Mouse (Mus musculus) E14TG2a.4 (cell line): ENCODE data around the gene Apbb1.
A peak's percentile ranks its signal among the peaks of the same experiment; 100 is the strongest.

Experiments
- H3K27me3 ChIP-seq: 2 replicates; pipeline ENCODE4 v1.6.1; 2014; ENCODE audit warnings: low read length, control low read depth; ENCODE audit not compliant: insufficient read depth
- H3K36me3 ChIP-seq: 2 replicates; pipeline ENCODE4 v1.6.1; 2014; ENCODE audit warnings: low read length, control low read depth; ENCODE audit not compliant: insufficient read depth
- H3K4me1 ChIP-seq: replicated peaks from 2 replicates; pipeline ENCODE4 v1.6.1; 2014; ENCODE audit warnings: low read depth, low read length, control low read depth
- H3K4me3 ChIP-seq: replicated peaks from 2 replicates; pipeline ENCODE4 v1.5.1; 2014; ENCODE audit warnings: mild to moderate bottlenecking, low read length
- H3K9me3 ChIP-seq: 2 replicates; pipeline ENCODE4 v1.6.1; 2014; ENCODE audit warnings: low read length, control low read depth
- CTCF ChIP-seq: conservative IDR thresholded peaks from 2 replicates; pipeline ENCODE4 v1.5.1; 2014; ENCODE audit warnings: low read length
- NANOG ChIP-seq: IDR thresholded peaks from 2 replicates; pipeline ENCODE4 v1.6.1; 2014; ENCODE audit warnings: borderline replicate concordance, low read length, mixed read lengths
- POU5F1 ChIP-seq: IDR thresholded peaks from 2 replicates; pipeline ENCODE4 v1.6.1; 2014; ENCODE audit warnings: low read length, borderline replicate concordance

Gene Apbb1

DNA sequence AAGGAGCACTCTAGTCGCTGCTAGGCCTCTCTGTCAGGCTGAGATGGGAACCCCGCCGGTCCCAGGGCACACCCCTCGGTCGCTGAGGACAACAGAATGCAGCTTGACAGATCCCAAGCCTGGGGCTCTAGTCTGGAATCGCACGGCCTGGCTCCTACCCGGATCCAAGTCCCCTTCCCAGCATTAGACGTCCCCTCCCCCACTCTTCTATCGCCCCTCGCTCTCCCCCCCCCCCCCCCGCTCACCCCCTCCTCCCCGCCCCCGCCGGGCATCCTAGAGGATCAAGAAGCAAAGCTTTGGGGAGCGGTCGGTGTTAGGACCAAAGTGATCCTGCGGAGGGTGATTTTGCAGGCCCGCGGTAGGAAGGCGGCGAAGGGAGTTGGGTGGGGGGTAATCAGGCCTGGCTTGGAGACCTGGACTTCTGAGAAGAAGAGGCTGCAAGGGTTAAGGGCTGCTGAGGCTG lies 795 bp downstream of the Apbb1 start:
- no peak for TF ChIP-seq CTCF
- TF ChIP-seq POU5F1, result no peak
- no peak for TF ChIP-seq NANOG
- H3K36me3 ChIP-seq, result no peaks in the 10 kb centered on the region
- peaks cover 10% of the 10 kb centered on the region for H3K4me1 ChIP-seq
- peak overlapping the region; percentile 88 for H3K4me3 ChIP-seq
- H3K9me3 ChIP-seq, result no peaks in the 10 kb centered on the region
- peaks cover 26% of the 10 kb centered on the region; the same call in 1 of the 2 replicates for H3K27me3 ChIP-seq

DNA sequence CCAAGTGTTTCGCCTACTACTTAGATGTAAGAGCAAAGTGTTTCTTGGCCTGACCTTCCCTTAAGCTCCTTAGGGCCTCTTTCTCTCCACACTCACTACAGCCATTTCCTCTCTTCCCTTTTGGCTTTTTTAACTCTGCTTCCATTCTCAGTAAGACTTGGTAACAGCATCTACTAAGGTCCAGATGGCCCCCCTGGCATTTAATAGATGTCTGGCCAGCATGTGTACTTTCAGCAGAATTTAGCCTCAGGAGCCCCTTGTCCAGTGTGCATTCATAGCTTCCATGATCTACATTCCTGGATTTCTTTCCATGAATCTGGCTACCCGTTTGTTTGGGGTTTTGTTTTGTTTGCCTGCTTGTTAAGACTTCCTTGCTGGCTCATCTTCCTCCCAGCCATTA lies 3.0 kb downstream of the Apbb1 start:
- TF ChIP-seq POU5F1 (no peak), CTCF (no peak), NANOG (no peak)
- peaks cover 2% of the 10 kb centered on the region for H3K36me3 ChIP-seq

DNA sequence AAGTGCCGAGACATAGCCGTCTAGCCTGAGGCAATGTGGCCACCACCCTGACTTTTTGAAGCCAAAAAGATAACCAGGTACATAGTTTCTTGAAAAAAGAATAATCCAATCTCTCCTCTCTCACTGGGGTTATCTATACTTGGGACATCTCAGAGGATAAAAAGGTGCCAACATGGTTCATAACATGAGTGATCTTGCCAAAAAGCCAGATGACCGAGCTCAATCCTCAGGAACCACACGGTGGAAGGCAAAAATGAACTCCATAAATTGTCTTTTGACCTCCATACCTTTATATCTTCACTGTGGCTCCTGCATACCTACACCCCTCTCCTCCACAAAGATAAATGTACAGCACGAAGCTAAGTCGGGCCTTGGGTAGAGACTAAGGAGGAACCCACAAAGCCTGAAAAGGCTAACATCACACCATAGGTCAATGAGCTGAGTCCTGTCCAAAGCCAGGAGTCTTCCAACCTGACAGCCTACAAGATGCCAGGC lies 4.0 kb downstream of the Apbb1 start:
- no peaks in the 10 kb centered on the region for H3K9me3 ChIP-seq
- H3K36me3 ChIP-seq, result peaks cover 6% of the 10 kb centered on the region
- TF ChIP-seq NANOG, result no peak
- TF ChIP-seq POU5F1, result no peak
- TF ChIP-seq CTCF, result no peak
- H3K4me3 ChIP-seq, result no peak overlapping the region
- H3K4me1 ChIP-seq, result peaks cover 10% of the 10 kb centered on the region
- H3K27me3 ChIP-seq, result peaks cover 20% of the 10 kb centered on the region; the same call in 1 of the 2 replicates

More for the DNA sequence above, 3.0 kb downstream of the Apbb1 start:
- Histone ChIP-seq H3K27me3 (peaks cover 23% of the 10 kb centered on the region; the same call in 1 of the 2 replicates), H3K4me3 (no peak overlapping the region), H3K9me3 (no peaks in the 10 kb centered on the region), H3K4me1 (peaks cover 10% of the 10 kb centered on the region)

DNA sequence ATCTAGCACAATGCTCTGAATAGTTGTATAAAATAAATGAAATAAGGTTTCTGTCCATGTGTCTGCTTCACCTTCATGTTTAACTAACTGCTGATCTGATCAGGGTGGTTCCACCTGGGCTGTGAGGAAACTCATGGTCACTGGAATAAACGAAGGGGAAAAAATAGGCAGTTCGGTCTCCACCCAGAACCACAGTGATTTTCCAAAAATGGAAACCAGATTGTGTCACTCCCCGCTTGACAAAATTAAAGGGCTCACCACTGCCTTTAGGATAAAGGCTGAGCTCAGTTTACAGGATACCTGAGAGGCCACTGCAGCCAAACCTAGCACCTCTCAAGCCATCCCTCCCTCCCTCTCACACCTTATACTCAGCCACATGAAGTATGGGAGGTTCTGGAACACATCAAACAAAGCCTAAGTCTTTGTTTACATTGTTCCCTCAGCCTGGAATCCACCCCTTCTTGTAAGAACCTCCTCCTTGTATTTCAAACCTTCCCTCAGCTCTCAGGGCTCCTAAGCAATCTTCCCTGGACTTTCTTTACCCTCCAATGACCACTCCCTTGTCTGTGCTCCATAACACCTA lies 5.2 kb downstream of the Apbb1 start:
- Histone ChIP-seq H3K27me3 (peaks cover 18% of the 10 kb centered on the region; the same call in 1 of the 2 replicates), H3K4me3 (no peak overlapping the region), H3K9me3 (no peaks in the 10 kb centered on the region), H3K36me3 (peaks cover 6% of the 10 kb centered on the region), H3K4me1 (peaks cover 8% of the 10 kb centered on the region)
- TF ChIP-seq NANOG (no peak), CTCF (no peak), POU5F1 (no peak)

DNA sequence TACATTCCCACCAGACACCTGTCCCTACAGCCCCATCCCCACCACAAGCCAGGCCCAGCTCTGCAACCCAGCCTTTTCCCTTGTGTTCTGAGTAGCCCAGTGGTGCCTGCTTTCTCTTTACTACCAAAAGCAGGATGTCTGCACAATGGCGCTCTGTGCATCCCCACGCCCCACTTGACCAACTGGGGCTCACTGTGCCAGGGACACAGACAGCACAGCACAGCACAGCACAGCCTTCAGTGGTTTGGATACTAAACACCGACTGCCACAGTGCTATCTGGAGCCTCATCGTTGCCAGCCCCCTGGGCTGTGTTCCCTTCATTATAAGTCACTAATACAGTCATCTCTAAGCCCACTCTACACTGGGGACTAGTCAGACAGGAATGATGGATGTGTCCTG lies 6.9 kb downstream of the Apbb1 start:
- H3K27me3 ChIP-seq, result peaks cover 18% of the 10 kb centered on the region; the same call in 1 of the 2 replicates
- peaks cover under 1% of the 10 kb centered on the region; the same call in 1 of the 2 replicates for H3K4me1 ChIP-seq
- TF ChIP-seq POU5F1, result no peak
- no peak for TF ChIP-seq NANOG
- no peaks in the 10 kb centered on the region for H3K9me3 ChIP-seq
- peaks cover 6% of the 10 kb centered on the region for H3K36me3 ChIP-seq
- H3K4me3 ChIP-seq, result no peak overlapping the region

DNA sequence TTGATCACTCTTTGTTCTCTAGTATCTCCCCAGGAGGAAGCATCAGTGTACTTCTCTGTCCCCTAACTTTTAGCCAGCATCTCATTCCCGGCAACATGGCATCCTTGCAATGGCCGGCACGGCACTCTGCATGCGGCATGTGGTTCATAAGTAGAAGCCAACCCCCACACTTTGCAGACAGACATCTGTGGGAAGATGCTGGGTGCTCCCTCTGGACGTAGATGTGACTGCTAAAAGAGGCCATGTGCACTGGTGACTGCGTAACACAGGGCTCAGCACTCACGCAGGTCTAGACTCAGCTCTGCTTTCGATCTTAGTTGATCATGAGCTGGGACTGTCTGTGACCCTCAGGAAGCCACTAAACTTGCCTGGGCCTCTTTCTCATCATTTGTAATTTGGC lies 8.5 kb downstream of the Apbb1 start:
- H3K36me3 ChIP-seq, result peaks cover 6% of the 10 kb centered on the region
- H3K27me3 ChIP-seq, result peaks cover 8% of the 10 kb centered on the region; the same call in 1 of the 2 replicates
- no peak for TF ChIP-seq CTCF
- no peak for TF ChIP-seq POU5F1
- no peak for TF ChIP-seq NANOG
- H3K4me1 ChIP-seq, result peaks cover 13% of the 10 kb centered on the region
- no peak overlapping the region for H3K4me3 ChIP-seq
- H3K9me3 ChIP-seq, result no peaks in the 10 kb centered on the region

DNA sequence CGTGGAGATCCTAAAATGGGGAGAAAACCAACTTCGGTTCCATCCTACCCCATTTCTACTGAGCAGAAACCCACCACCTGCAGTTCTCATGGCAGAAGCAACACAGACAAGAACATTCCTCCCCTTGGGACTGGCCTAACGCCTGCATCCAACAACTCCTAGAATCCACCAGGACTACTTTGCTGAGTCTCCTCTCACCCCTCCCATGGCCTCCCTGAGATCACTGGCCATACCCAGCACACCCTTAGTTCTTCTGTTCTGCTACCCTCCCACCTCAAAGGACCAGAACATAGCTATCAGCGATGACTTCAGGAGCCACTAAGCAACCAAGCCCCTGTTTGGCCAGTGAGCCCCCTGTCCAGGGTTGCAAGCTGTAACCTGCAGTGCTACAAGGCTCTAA lies 10.7 kb downstream of the Apbb1 start:
- Histone ChIP-seq H3K36me3 (peaks cover 11% of the 10 kb centered on the region), H3K4me1 (peaks cover 13% of the 10 kb centered on the region), H3K4me3 (no peak overlapping the region), H3K27me3 (peaks cover 6% of the 10 kb centered on the region; the same call in 1 of the 2 replicates), H3K9me3 (no peaks in the 10 kb centered on the region)
- no peak for TF ChIP-seq POU5F1
- no peak for TF ChIP-seq CTCF
- TF ChIP-seq NANOG, result no peak

DNA sequence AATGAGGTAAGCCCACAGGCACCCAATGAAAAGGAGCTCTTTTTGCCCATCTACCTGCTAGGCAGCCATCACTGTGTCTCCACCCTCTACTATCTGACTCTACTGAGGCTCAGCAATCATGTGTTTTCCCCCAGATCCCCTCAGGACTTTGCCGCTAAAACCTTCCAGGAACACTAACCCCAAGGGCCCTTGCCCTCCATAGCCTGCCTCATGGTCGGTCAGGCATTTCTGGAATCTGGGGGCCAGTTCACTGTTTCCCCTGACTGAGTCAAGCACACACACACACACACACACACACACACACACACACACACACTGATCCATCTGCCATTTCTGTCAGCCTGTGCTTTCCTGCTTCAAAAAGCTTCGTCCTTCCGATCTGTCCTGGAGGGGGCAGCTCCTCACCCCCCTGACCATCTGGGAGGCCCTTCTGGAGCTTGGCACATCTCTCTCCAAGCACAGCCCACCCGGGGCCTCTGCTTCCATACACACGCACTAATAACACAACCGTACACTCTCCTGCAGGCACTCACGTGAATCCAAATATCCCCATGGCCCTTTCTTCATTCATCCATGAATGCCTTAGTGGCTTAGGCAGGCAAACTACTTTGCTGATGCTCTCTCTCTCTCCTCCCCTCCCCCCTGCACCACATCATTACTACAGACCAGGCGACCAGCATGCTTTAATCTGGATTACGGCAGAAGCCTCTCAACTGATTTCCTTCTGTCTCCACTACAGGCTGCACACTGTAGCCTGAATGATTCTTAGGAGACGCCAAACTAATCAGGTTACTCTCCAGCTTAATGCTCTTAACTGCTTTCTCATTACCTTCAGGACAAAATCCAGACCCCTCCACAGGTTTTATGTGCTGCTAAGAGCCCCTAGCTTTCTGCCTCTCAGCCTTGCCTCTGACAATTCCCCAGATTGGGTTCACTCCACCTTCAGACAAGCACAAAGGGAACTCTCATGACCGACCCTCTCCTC lies 11.6 kb downstream of the Apbb1 start:
- Histone ChIP-seq H3K36me3 (peaks cover 11% of the 10 kb centered on the region), H3K27me3 (peaks cover 10% of the 10 kb centered on the region; the same call in 1 of the 2 replicates), H3K4me1 (peaks cover 13% of the 10 kb centered on the region), H3K4me3 (no peak overlapping the region), H3K9me3 (no peaks in the 10 kb centered on the region)
- TF ChIP-seq POU5F1, result no peak
- TF ChIP-seq NANOG, result no peak
- no peak for TF ChIP-seq CTCF
